Mouse (Mus musculus): ENCODE measurements at regions not wholly inside any gene's neighbourhood (a gene's known extent, or its start where the extent isn't known, plus 50 kb on each side); places are given as distances from the start of the nearest gene placed in this dataset.

DNA sequence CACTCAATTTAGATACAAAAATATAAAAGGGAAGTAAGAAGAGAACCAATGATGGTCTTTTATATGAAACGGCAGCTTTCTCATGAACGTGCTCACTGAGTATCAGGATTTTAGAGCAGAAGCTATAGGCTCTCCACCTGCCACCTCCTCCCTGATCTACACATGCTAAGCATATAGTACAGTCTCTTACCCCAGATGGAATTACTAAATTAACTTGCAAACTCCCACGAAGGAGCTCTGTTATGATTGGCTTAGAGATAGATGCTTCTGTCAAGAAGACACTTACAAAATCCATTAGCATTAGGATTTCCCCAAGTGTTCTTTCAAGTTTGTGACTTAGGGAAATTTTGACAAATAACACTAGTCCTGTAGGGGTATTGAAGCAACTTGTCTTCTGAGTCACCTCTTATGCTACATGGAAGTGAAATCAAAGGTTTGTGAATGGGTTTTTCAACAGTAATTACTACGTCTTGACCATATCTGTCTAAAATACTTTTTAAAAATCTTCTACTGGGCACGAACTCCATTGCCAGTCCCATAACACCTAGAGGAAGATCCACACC, 60.6 kb downstream of the Crygs start:
- H3K4me3 ChIP-seq (ENCODE audit: low read depth, low read length), result no peak overlapping the region
- no peak overlapping the region for H3K9ac ChIP-seq (ENCODE audit: low read length)
- no peaks in the 10 kb centered on the region for H3K36me3 ChIP-seq (ENCODE audit: control insufficient read depth, insufficient read depth, low read length)
- no peaks in the 10 kb centered on the region for H3K4me1 ChIP-seq (ENCODE audit: control insufficient read depth, insufficient read depth, low read length)
- no peak for ATAC-seq (ENCODE audit: insufficient read depth, low FRiP score, low TSS enrichment)
- WGBS, result 86% methylated on average over 5 of the region's 5 CpGs
- H3K27ac ChIP-seq (ENCODE audit: low read depth, low read length), result no peak overlapping the region
- DNase-seq (ENCODE audit: low spot score), result no peak
- H3K9me3 ChIP-seq (ENCODE audit: control insufficient read depth, low read length), result no peaks in the 10 kb centered on the region
- H3K4me2 ChIP-seq (ENCODE audit: low read depth), result no peak overlapping the region
- H3K27me3 ChIP-seq (ENCODE audit: control insufficient read depth, insufficient read depth, low read length), result no peaks in the 10 kb centered on the region

DNA sequence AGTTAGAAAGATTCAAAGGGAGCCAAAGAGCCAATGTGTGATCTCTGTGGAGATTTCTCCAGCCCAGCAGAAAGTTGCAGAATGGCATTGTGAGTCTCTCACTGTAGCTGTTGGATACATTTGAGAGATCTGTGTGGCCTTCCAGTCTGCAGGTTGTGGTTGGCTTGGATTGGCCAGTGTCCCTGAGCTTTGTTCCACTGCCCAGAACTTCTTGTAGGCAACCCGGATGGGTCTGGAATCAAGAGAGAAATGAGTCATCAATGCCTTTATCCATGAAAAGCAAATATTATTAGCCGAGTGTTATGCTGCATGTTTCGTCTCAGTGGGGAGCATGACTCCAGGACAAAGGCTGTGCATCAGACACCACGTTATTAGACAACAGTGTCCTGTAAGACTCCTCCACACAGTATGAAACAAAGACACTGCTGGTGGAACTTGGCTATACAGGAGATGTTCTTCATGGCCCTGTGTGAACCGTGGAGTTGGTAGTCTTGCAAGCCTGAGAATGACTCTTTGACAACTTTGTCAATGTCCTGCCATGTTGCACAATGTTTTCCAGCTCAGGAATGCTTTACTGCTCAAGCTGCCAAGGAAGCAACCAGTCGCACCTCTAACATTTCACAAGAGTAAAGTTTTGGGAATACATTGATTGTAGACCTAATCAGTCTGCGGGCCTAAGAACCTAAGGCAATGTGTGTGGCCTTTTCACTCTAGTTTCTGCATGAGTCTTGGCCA, 67.1 kb downstream of the Crygs start:
- WGBS, result 91% methylated on average over 7 of the region's 7 CpGs
- H3K9ac ChIP-seq (ENCODE audit: low read length), result no peak overlapping the region
- no peak overlapping the region for H3K27ac ChIP-seq (ENCODE audit: low read depth, low read length)
- DNase-seq (ENCODE audit: low spot score), result no peak
- no peaks in the 10 kb centered on the region for H3K4me1 ChIP-seq (ENCODE audit: control insufficient read depth, insufficient read depth, low read length)
- H3K4me3 ChIP-seq (ENCODE audit: low read depth, low read length), result no peak overlapping the region
- H3K27me3 ChIP-seq (ENCODE audit: control insufficient read depth, insufficient read depth, low read length), result no peaks in the 10 kb centered on the region
- no peaks in the 10 kb centered on the region for H3K9me3 ChIP-seq (ENCODE audit: control insufficient read depth, low read length)
- ATAC-seq (ENCODE audit: insufficient read depth, low FRiP score, low TSS enrichment), result no peak
- no peak overlapping the region for H3K4me2 ChIP-seq (ENCODE audit: low read depth)
- H3K36me3 ChIP-seq (ENCODE audit: control insufficient read depth, insufficient read depth, low read length), result no peaks in the 10 kb centered on the region

DNA sequence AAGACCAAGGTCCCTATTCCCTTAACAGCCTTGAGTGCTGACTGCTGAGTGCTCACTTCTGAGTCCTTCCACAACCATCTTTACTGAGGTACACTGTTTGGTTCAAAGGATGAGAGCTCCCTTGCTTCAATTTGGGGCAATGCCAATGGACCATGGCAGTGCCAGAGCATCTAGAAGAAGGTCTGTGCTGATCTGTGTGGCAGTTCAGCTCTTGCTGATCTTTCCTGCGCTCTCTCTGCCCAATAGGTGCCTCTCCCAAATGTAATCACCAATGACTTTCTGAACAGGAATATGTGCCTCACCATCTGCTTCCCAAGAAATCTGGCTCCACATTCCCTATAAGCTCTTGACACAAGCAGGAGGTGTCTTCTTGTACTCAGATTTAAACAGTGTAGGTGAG, 67.9 kb downstream of the Crygs start:
- Histone ChIP-seq H3K27me3 (ENCODE audit: control insufficient read depth, insufficient read depth, low read length) (no peaks in the 10 kb centered on the region), H3K4me3 (ENCODE audit: low read depth, low read length) (no peak overlapping the region), H3K4me1 (ENCODE audit: control insufficient read depth, insufficient read depth, low read length) (no peaks in the 10 kb centered on the region), H3K4me2 (ENCODE audit: low read depth) (no peak overlapping the region), H3K27ac (ENCODE audit: low read depth, low read length) (no peak overlapping the region), H3K36me3 (ENCODE audit: control insufficient read depth, insufficient read depth, low read length) (no peaks in the 10 kb centered on the region), H3K9ac (ENCODE audit: low read length) (no peak overlapping the region), H3K9me3 (ENCODE audit: control insufficient read depth, low read length) (no peaks in the 10 kb centered on the region)
- DNase-seq (ENCODE audit: low spot score), result no peak
- WGBS, result 85% methylated on average over 1 of the region's 1 CpGs
- ATAC-seq (ENCODE audit: insufficient read depth, low FRiP score, low TSS enrichment), result no peak

DNA sequence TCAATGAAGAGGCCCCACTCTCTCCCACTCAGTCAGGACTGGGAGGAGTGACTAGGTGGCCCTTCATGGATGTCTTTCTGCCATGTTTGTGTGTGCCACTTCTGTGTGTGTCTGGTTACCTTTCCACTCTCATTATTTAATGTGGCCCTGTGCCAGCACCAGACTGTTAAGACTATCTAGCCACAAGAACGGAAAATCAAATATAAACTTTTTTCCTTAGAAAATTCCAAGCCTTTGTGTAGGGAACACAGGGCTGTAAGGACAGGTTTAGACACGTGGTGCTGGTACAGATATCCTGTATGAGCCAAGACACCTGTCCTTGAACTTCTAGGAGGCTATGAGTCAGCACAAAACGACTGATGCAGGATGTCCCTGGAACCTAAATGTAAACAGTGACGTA, 69.9 kb downstream of the Crygs start:
- H3K4me1 ChIP-seq (ENCODE audit: control insufficient read depth, insufficient read depth, low read length), result no peaks in the 10 kb centered on the region
- WGBS, result 80% methylated on average over 4 of the region's 4 CpGs
- no peak overlapping the region for H3K27ac ChIP-seq (ENCODE audit: low read depth, low read length)
- no peak overlapping the region for H3K9ac ChIP-seq (ENCODE audit: low read length)
- DNase-seq (ENCODE audit: low spot score), result no peak
- ATAC-seq (ENCODE audit: insufficient read depth, low FRiP score, low TSS enrichment), result no peak
- no peaks in the 10 kb centered on the region for H3K27me3 ChIP-seq (ENCODE audit: control insufficient read depth, insufficient read depth, low read length)
- H3K36me3 ChIP-seq (ENCODE audit: control insufficient read depth, insufficient read depth, low read length), result no peaks in the 10 kb centered on the region
- H3K4me2 ChIP-seq (ENCODE audit: low read depth), result no peak overlapping the region
- H3K9me3 ChIP-seq (ENCODE audit: control insufficient read depth, low read length), result no peaks in the 10 kb centered on the region
- H3K4me3 ChIP-seq (ENCODE audit: low read depth, low read length), result no peak overlapping the region

DNA sequence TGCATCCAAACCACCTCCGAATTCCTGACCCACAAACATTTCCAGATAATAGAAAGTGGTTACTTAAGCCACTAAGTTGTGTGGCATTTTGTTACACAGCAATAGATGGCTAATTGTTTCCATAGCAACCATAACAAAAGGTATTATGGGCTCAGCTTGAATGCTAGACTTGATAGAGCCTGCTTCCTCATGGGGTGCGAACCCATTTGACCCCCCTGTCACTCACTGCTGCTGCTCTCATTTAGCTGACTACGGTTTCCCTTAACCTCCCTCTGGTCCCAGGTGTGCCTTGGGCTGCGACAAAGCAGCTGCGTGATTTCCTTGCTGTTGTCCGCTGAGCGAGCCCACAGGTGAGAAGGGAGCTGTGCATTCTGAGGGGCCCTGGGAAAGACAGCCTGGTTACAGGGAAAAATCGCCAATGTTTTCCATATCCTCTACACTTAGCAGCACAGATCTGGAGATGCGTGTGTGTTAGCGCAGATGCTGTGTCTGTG, 76.8 kb downstream of the Crygs start:
- 62% methylated on average over 10 of the region's 10 CpGs for WGBS
- H3K9ac ChIP-seq (ENCODE audit: low read length), result no peak overlapping the region
- no peaks in the 10 kb centered on the region for H3K36me3 ChIP-seq (ENCODE audit: control insufficient read depth, insufficient read depth, low read length)
- no peaks in the 10 kb centered on the region for H3K9me3 ChIP-seq (ENCODE audit: control insufficient read depth, low read length)
- ATAC-seq (ENCODE audit: insufficient read depth, low FRiP score, low TSS enrichment) (no peak), DNase-seq (ENCODE audit: low spot score) (no peak)
- H3K4me1 ChIP-seq (ENCODE audit: control insufficient read depth, insufficient read depth, low read length), result 0 out of 2 replicates have a peak, but pooled peaks cover 4% of the 10 kb centered on the region
- H3K27ac ChIP-seq (ENCODE audit: low read depth, low read length), result no peak overlapping the region
- no peak overlapping the region for H3K4me3 ChIP-seq (ENCODE audit: low read depth, low read length)
- H3K4me2 ChIP-seq (ENCODE audit: low read depth), result no peak overlapping the region
- no peaks in the 10 kb centered on the region for H3K27me3 ChIP-seq (ENCODE audit: control insufficient read depth, insufficient read depth, low read length)

DNA sequence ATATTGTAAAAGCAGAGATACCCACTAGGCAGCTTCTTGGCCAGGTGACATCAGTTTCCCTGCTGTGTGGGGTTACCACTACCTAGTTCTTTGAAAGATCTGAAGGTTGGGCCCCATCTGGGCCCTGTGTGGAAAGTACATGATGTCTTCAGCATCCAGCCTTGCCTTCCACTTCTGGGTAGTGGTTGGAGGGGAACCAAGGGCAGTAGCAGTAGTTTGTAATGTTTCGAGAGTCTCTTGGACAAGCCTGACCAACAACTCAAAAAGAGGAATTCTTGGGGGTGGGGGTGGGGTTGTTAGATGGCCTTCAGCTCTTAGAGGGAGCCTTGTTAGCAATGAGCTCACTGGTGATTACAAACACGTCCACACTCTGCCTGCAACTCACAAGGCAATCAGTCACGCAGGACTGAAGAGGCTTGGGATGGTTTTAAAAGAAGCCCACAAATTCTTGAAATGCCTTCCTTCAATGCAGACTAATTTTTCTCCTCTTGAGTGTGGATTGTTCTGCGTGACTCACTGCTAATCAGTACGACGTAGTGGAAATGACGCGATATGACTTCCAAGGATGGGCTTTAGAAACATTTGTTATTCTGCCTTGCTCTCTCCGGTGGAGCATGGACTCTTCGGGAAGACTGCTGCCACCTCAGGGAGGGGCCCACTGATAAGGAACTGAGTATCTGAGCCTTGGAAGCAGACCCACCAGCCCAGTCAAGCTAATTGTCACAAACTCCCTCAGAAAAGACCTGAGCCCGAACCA, 76.9 kb upstream of the Dgkg start:
- H3K4me2 ChIP-seq (ENCODE audit: low read depth), result no peak overlapping the region
- no peak for DNase-seq (ENCODE audit: low spot score)

DNA sequence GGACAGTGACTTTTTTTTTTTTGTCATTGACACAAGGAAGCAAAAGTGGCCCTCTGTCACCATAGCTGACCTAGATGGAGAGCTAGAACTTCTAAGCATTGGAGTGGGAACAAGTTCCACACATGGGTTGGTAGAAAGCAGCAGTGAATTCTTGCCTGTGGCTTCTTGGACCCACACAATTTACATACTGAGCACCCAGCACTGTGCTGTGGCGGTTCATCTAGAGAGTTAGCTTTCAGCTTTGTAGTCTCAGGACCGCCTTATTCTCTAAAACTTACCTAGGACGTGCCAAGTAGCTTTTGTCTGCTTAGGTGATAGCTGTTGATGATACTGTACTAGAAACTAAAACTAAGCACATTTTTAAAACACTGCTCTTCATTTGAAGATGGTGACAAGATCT, 72.1 kb upstream of the Dgkg start:
- H3K4me1 ChIP-seq (ENCODE audit: control insufficient read depth, insufficient read depth, low read length), result 0 out of 2 replicates have a peak, but pooled peaks cover 1% of the 10 kb centered on the region
- DNase-seq (ENCODE audit: low spot score), result no peak
- 84% methylated on average over 3 of the region's 3 CpGs for WGBS

More for the DNA sequence above, 76.9 kb upstream of the Dgkg start:
- Histone ChIP-seq H3K4me3 (ENCODE audit: low read depth, low read length) (no peak overlapping the region), H3K27ac (ENCODE audit: low read depth, low read length) (no peak overlapping the region), H3K9me3 (ENCODE audit: control insufficient read depth, low read length) (no peaks in the 10 kb centered on the region), H3K4me1 (ENCODE audit: control insufficient read depth, insufficient read depth, low read length) (0 out of 2 replicates have a peak, but pooled peaks cover 4% of the 10 kb centered on the region), H3K36me3 (ENCODE audit: control insufficient read depth, insufficient read depth, low read length) (no peaks in the 10 kb centered on the region), H3K27me3 (ENCODE audit: control insufficient read depth, insufficient read depth, low read length) (no peaks in the 10 kb centered on the region), H3K9ac (ENCODE audit: low read length) (no peak overlapping the region)
- ATAC-seq (ENCODE audit: insufficient read depth, low FRiP score, low TSS enrichment), result no peak; the same call in 1 of the 2 replicates
- WGBS, result 40% methylated on average over 11 of the region's 11 CpGs

DNA sequence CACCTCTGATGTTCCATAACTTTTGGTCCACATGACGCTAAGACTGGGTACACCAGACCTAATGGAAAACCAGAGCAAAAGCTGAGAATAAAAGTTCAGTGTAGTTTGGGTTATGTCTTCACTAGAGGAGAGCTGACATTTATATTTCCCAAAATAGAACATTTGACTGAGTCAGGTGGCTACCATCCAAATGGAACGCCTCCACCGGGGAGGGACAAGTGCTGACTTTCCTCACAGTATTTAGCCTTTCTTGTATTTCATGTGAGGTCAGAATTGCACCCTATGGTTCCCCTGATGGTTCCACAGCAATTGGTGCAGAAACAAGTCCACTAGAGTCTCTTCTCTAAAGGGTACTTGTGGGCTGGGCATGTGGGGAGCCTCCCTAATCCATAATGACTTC, 68.2 kb upstream of the Dgkg start:
- H3K4me2 ChIP-seq (ENCODE audit: low read depth), result no peak overlapping the region
- 90% methylated on average over 3 of the region's 3 CpGs for WGBS
- H3K27ac ChIP-seq (ENCODE audit: low read depth, low read length), result no peak overlapping the region
- H3K9ac ChIP-seq (ENCODE audit: low read length), result no peak overlapping the region
- no peaks in the 10 kb centered on the region for H3K36me3 ChIP-seq (ENCODE audit: control insufficient read depth, insufficient read depth, low read length)
- no peaks in the 10 kb centered on the region for H3K9me3 ChIP-seq (ENCODE audit: control insufficient read depth, low read length)
- H3K4me3 ChIP-seq (ENCODE audit: low read depth, low read length), result no peak overlapping the region
- H3K4me1 ChIP-seq (ENCODE audit: control insufficient read depth, insufficient read depth, low read length), result no peaks in the 10 kb centered on the region
- no peaks in the 10 kb centered on the region for H3K27me3 ChIP-seq (ENCODE audit: control insufficient read depth, insufficient read depth, low read length)
- DNase-seq (ENCODE audit: low spot score) (no peak), ATAC-seq (ENCODE audit: insufficient read depth, low FRiP score, low TSS enrichment) (no peak)

More for the DNA sequence above, 72.1 kb upstream of the Dgkg start:
- H3K4me3 ChIP-seq (ENCODE audit: low read depth, low read length), result no peak overlapping the region
- no peaks in the 10 kb centered on the region for H3K27me3 ChIP-seq (ENCODE audit: control insufficient read depth, insufficient read depth, low read length)
- no peaks in the 10 kb centered on the region for H3K9me3 ChIP-seq (ENCODE audit: control insufficient read depth, low read length)
- ATAC-seq (ENCODE audit: insufficient read depth, low FRiP score, low TSS enrichment), result no peak
- H3K27ac ChIP-seq (ENCODE audit: low read depth, low read length), result no peak overlapping the region
- H3K36me3 ChIP-seq (ENCODE audit: control insufficient read depth, insufficient read depth, low read length), result no peaks in the 10 kb centered on the region
- no peak overlapping the region for H3K9ac ChIP-seq (ENCODE audit: low read length)
- H3K4me2 ChIP-seq (ENCODE audit: low read depth), result no peak overlapping the region
